Mouse (Mus musculus) hindbrain, postnatal 0 days (tissue): ENCODE data around the gene Gdpd2. TPM values are rescaled to one million over a fixed set of nuclear protein-coding genes. Genes with fewer than 3 reads are reported as not detected.

ENCODE experiments used
- ATAC-seq: fragments of 200-750 bp; cut with Nextera tagmentation; 2 replicates; pipeline ENCODE4 v1.8.0; 2017; ENCODE audit warnings: mild to moderate bottlenecking, moderate TSS enrichment, moderate library complexity
- DNase-seq: peaks from one replicate; pipeline ENCODE4 v3.0.0-alpha.2; 2015; ENCODE audit warnings: low spot score
- H3K27ac ChIP-seq: fragments of 300-500 bp; sonication (generic); 2 replicates; pipeline ENCODE4 v1.5.1; 2014; ENCODE audit warnings: mild to moderate bottlenecking
- H3K27me3 ChIP-seq: fragments of 300-500 bp; sonication (generic); 2 replicates; pipeline ENCODE4 v1.6.1; 2014; ENCODE audit warnings: low read length, mixed read lengths; ENCODE audit not compliant: insufficient read depth
- H3K36me3 ChIP-seq: fragments of 300-500 bp; sonication (generic); 2 replicates; pipeline ENCODE4 v1.6.1; 2014; ENCODE audit warnings: low read length, mixed read lengths; ENCODE audit not compliant: insufficient read depth
- H3K4me1 ChIP-seq: fragments of 300-500 bp; sonication (generic); 2 replicates; pipeline ENCODE4 v1.6.1; 2014; ENCODE audit warnings: antibody characterized with exemption, low read length, mixed read lengths; ENCODE audit not compliant: insufficient read depth
- H3K4me2 ChIP-seq: fragments of 300-500 bp; sonication (generic); 2 replicates; pipeline ENCODE4 v1.6.1; 2014; ENCODE audit warnings: low read depth, mild to moderate bottlenecking, low read length, moderate library complexity, mixed read lengths
- H3K4me3 ChIP-seq: fragments of 300-500 bp; sonication (generic); 2 replicates; pipeline ENCODE4 v1.5.1; 2014; ENCODE audit warnings: low read length
- H3K9ac ChIP-seq: fragments of 300-500 bp; sonication (generic); replicated peaks from 2 replicates; pipeline ENCODE4 v1.6.1; 2014; ENCODE audit warnings: mild to moderate bottlenecking, low read length, moderate library complexity, mixed read lengths
- H3K9me3 ChIP-seq: fragments of 300-500 bp; sonication (generic); 2 replicates; pipeline ENCODE4 v1.6.1; 2016; ENCODE audit warnings: low read length, mixed read lengths
- CTCF ChIP-seq: IDR thresholded peaks from 2 replicates; pipeline ENCODE4 v1.5.1; 2016; ENCODE audit warnings: antibody characterized with exemption, control low read depth, low read depth
- WGBS: fragments of 180-500 bp; shearing (Covaris S2); extraction: QIAGEN DNeasy Blood & Tissue Kit; methylation state at CpG from one replicate; pipeline ENCODE4 v1.1.7; 2014; 5-methylcytosine and 5-hydroxymethylcytosine counted together
- polyA plus RNA-seq: library from polyadenylated mRNA; unstranded; fragments of >200 nt; fragmentation: Nextera tagmentation; extraction: Ambion mirVana; gene quantifications from 2 replicates; pipeline ENCODE4 v1.2.1, GENCODE M21; 2015
- total RNA-seq: library from RNA; depleted of rRNA; stranded (reverse); fragments of >200 nt; gene quantifications from 2 replicates; pipeline ENCODE4 v1.2.3, GENCODE M21; 2014; rRNA removed

The Gdpd2 gene
- total RNA-seq (31.8 and 46.5 TPM in 2 replicates), polyA plus RNA-seq (35.2 and 38.2 TPM in 2 replicates)

GRCm38 (mm10) chrX:100729665-100730188 is at the start of gene Gdpd2:
TSS of gene Gdpd2 (plus strand) at chrX:100729873.
- no peaks in the 10 kb centered on the region for H3K36me3 ChIP-seq
- 35% methylated on average over 8 of the region's 8 CpGs for WGBS
- peak within 1 kb of the TSS; percentile 29 for H3K4me3 ChIP-seq
- peak within 1 kb of the TSS; percentile 69 for H3K27ac ChIP-seq
- no peaks in the 10 kb centered on the region for H3K9me3 ChIP-seq
- TF ChIP-seq CTCF = peak; percentile 71
- no peaks in the 10 kb centered on the region for H3K4me1 ChIP-seq
- ATAC-seq (peak; percentile 91), DNase-seq (peak; percentile 72)
- peak within 1 kb of the TSS; percentile 49 for H3K4me2 ChIP-seq
- H3K27me3 ChIP-seq = no peaks in the 10 kb centered on the region
- peak within 1 kb of the TSS; percentile 25; the same call in 1 of the 2 replicates for H3K9ac ChIP-seq

GRCm38 (mm10) chrX:100686527-100686926 is 43.1 kb upstream of the Gdpd2 start:
- Histone ChIP-seq H3K4me3 (no peak overlapping the region), H3K4me1 (no peaks in the 10 kb centered on the region), H3K4me2 (no peak overlapping the region), H3K9me3 (no peaks in the 10 kb centered on the region), H3K36me3 (no peaks in the 10 kb centered on the region), H3K27ac (no peak overlapping the region), H3K27me3 (no peaks in the 10 kb centered on the region), H3K9ac (no peak overlapping the region)
- DNase-seq (peak; percentile 1), ATAC-seq (no peak)
- 59% methylated on average over 3 of the region's 3 CpGs for WGBS
- no peak for TF ChIP-seq CTCF

GRCm38 (mm10) chrX:100687360-100688032 is 42.2 kb upstream of the Gdpd2 start:
- no peak overlapping the region for H3K27ac ChIP-seq
- no peaks in the 10 kb centered on the region for H3K36me3 ChIP-seq
- H3K4me1 ChIP-seq = no peaks in the 10 kb centered on the region
- H3K27me3 ChIP-seq = no peaks in the 10 kb centered on the region
- WGBS = 67% methylated on average over 6 of the region's 6 CpGs
- DNase-seq = no peak
- no peaks in the 10 kb centered on the region for H3K9me3 ChIP-seq
- H3K9ac ChIP-seq = no peak overlapping the region
- no peak for ATAC-seq
- TF ChIP-seq CTCF = no peak
- H3K4me2 ChIP-seq = no peak overlapping the region
- no peak overlapping the region for H3K4me3 ChIP-seq

GRCm38 (mm10) chrX:100688033-100688370 is 41.7 kb upstream of the Gdpd2 start:
- Histone ChIP-seq H3K4me2 (no peak overlapping the region), H3K4me1 (no peaks in the 10 kb centered on the region), H3K36me3 (no peaks in the 10 kb centered on the region), H3K9ac (no peak overlapping the region), H3K27me3 (no peaks in the 10 kb centered on the region), H3K27ac (no peak overlapping the region), H3K4me3 (no peak overlapping the region), H3K9me3 (no peaks in the 10 kb centered on the region)
- 74% methylated on average over 5 of the region's 5 CpGs for WGBS
- ATAC-seq = no peak
- DNase-seq = no peak
- TF ChIP-seq CTCF = no peak

- H3K36me3 ChIP-seq = no peaks in the 10 kb centered on the region
- no peak for ATAC-seq
- TF ChIP-seq CTCF = no peak
- H3K27ac ChIP-seq = no peak overlapping the region
- H3K9ac ChIP-seq = no peak overlapping the region
- no peak overlapping the region for H3K4me2 ChIP-seq
- 98% methylated on average over 4 of the region's 4 CpGs for WGBS
- H3K4me3 ChIP-seq = no peak overlapping the region
- H3K9me3 ChIP-seq = no peaks in the 10 kb centered on the region
- H3K4me1 ChIP-seq = no peaks in the 10 kb centered on the region
- H3K27me3 ChIP-seq = no peaks in the 10 kb centered on the region
- no peak for DNase-seq
Observed at GRCm38 (mm10) chrX:100696776-100697175, 32.9 kb upstream of the Gdpd2 start.

GRCm38 (mm10) chrX:100708032-100708431 is 21.6 kb upstream of the Gdpd2 start:
- WGBS = 91% methylated on average over 6 of the region's 6 CpGs
- H3K36me3 ChIP-seq = no peaks in the 10 kb centered on the region
- no peak overlapping the region for H3K27ac ChIP-seq
- H3K4me1 ChIP-seq = no peaks in the 10 kb centered on the region
- no peak for DNase-seq
- H3K4me3 ChIP-seq = no peak overlapping the region
- H3K9me3 ChIP-seq = no peaks in the 10 kb centered on the region
- no peak overlapping the region for H3K9ac ChIP-seq
- H3K27me3 ChIP-seq = no peaks in the 10 kb centered on the region
- ATAC-seq = no peak
- no peak for TF ChIP-seq CTCF
- H3K4me2 ChIP-seq = no peak overlapping the region

GRCm38 (mm10) chrX:100716173-100716572 is 13.5 kb upstream of the Gdpd2 start:
- no peak for DNase-seq
- H3K4me3 ChIP-seq = no peak overlapping the region
- no peak overlapping the region for H3K27ac ChIP-seq
- no peaks in the 10 kb centered on the region for H3K9me3 ChIP-seq
- 91% methylated on average over 6 of the region's 6 CpGs for WGBS
- H3K4me1 ChIP-seq = no peaks in the 10 kb centered on the region
- no peak overlapping the region for H3K9ac ChIP-seq
- no peak for ATAC-seq
- no peak for TF ChIP-seq CTCF
- no peak overlapping the region for H3K4me2 ChIP-seq
- H3K36me3 ChIP-seq = no peaks in the 10 kb centered on the region
- no peaks in the 10 kb centered on the region for H3K27me3 ChIP-seq
